Mouse (Mus musculus): Measurements from ENCODE around the gene Cd79b. TPM values are rescaled to one million over a fixed set of nuclear protein-coding genes. Genes with fewer than 3 reads are reported as not detected.
A peak's percentile ranks its signal among the peaks of the same experiment; 100 is the strongest.

Cd79b gene
- polyA plus RNA-seq, 1 experiment: 45.9 TPM

GRCm38 (mm10) chr11:106306758-106307157 is 7.8 kb downstream of the Cd79b start:
- Histone ChIP-seq H3K4me1 (ENCODE audit: control insufficient read depth, insufficient read depth, low read length) (no peaks in the 10 kb centered on the region), H3K4me3 (replicated peaks; ENCODE audit: extremely low read depth, low read depth, low read length) (no peak overlapping the region)
- 87% methylated on average over 9 of the region's 9 CpGs for WGBS
- DNase-seq: no peak
- TF ChIP-seq POLR2A (IDR thresholded peaks at IDR 0.05; ENCODE audit: borderline replicate concordance, extremely low read depth, low read depth, low read length) (no peak), CTCF (IDR thresholded peaks at IDR 0.05; ENCODE audit: insufficient read depth, low read length) (no peak)

- WGBS: 83% methylated on average over 3 of the region's 3 CpGs
- no peaks in the 10 kb centered on the region for H3K4me1 ChIP-seq (ENCODE audit: control insufficient read depth, insufficient read depth, low read length)
- TF ChIP-seq POLR2A (IDR thresholded peaks at IDR 0.05; ENCODE audit: borderline replicate concordance, extremely low read depth, low read depth, low read length): no peak
- no peak for TF ChIP-seq CTCF (IDR thresholded peaks at IDR 0.05; ENCODE audit: insufficient read depth, low read length)
Measured at GRCm38 (mm10) chr11:106306065-106306385, 8.5 kb downstream of the Cd79b start.

GRCm38 (mm10) chr11:106305348-106306064 is 9.1 kb downstream of the Cd79b start:
- TF ChIP-seq CTCF (IDR thresholded peaks at IDR 0.05; ENCODE audit: insufficient read depth, low read length): no peak
- no peak for TF ChIP-seq POLR2A (IDR thresholded peaks at IDR 0.05; ENCODE audit: borderline replicate concordance, extremely low read depth, low read depth, low read length)
- Histone ChIP-seq H3K4me1 (ENCODE audit: control insufficient read depth, insufficient read depth, low read length) (no peaks in the 10 kb centered on the region), H3K4me3 (replicated peaks; ENCODE audit: extremely low read depth, low read depth, low read length) (no peak overlapping the region)
- 67% methylated on average over 10 of the region's 10 CpGs for WGBS
- no peak for DNase-seq

More at GRCm38 (mm10) chr11:106306065-106306385, 8.5 kb downstream of the Cd79b start:
- no peak for DNase-seq
- no peak overlapping the region for H3K4me3 ChIP-seq (replicated peaks; ENCODE audit: extremely low read depth, low read depth, low read length)

GRCm38 (mm10) chr11:106302634-106303033 is 11.9 kb downstream of the Cd79b start:
- DNase-seq: peak; percentile 64
- H3K4me1 ChIP-seq (ENCODE audit: control insufficient read depth, insufficient read depth, low read length): no peaks in the 10 kb centered on the region
- no peak overlapping the region for H3K4me3 ChIP-seq (replicated peaks; ENCODE audit: extremely low read depth, low read depth, low read length)
- WGBS: 9% methylated on average over 2 of the region's 2 CpGs
- TF ChIP-seq CTCF (IDR thresholded peaks at IDR 0.05; ENCODE audit: insufficient read depth, low read length) (peak; percentile 91), POLR2A (IDR thresholded peaks at IDR 0.05; ENCODE audit: borderline replicate concordance, extremely low read depth, low read depth, low read length) (no peak)

GRCm38 (mm10) chr11:106301765-106302164 is 12.8 kb downstream of the Cd79b start, which contains the start of gene Gh:
Gene Gh (minus strand): TSS chr11:106301865.
- no peak within 1 kb of the TSS for H3K4me3 ChIP-seq (replicated peaks; ENCODE audit: extremely low read depth, low read depth, low read length)
- TF ChIP-seq POLR2A (IDR thresholded peaks at IDR 0.05; ENCODE audit: borderline replicate concordance, extremely low read depth, low read depth, low read length) (no peak), CTCF (IDR thresholded peaks at IDR 0.05; ENCODE audit: insufficient read depth, low read length) (no peak)
- no peaks in the 10 kb centered on the region for H3K4me1 ChIP-seq (ENCODE audit: control insufficient read depth, insufficient read depth, low read length)
- 71% methylated on average over 9 of the region's 9 CpGs for WGBS
- DNase-seq: no peak

GRCm38 (mm10) chr11:106291861-106292260 is 22.7 kb downstream of the Cd79b start:
- TF ChIP-seq POLR2A (IDR thresholded peaks at IDR 0.05; ENCODE audit: borderline replicate concordance, extremely low read depth, low read depth, low read length) (no peak), CTCF (IDR thresholded peaks at IDR 0.05; ENCODE audit: insufficient read depth, low read length) (0 out of 2 replicates have a peak, but pooled peaks have one; percentile 9)
- H3K4me3 ChIP-seq (replicated peaks; ENCODE audit: extremely low read depth, low read depth, low read length): no peak overlapping the region
- peak; percentile 42 for DNase-seq
- H3K4me1 ChIP-seq (ENCODE audit: control insufficient read depth, insufficient read depth, low read length): no peaks in the 10 kb centered on the region
- WGBS: 69% methylated on average over 2 of the region's 2 CpGs

GRCm38 (mm10) chr11:106290376-106290775 is 24.2 kb downstream of the Cd79b start:
- DNase-seq: no peak
- H3K4me1 ChIP-seq (ENCODE audit: control insufficient read depth, insufficient read depth, low read length): no peaks in the 10 kb centered on the region
- 89% methylated on average over 5 of the region's 5 CpGs for WGBS

GRCm38 (mm10) chr11:106289369-106289768 is 25.2 kb downstream of the Cd79b start:
- TF ChIP-seq CTCF (IDR thresholded peaks at IDR 0.05; ENCODE audit: insufficient read depth, low read length): peak; percentile 18; the same call in 1 of the 2 replicates
- no peak for TF ChIP-seq POLR2A (IDR thresholded peaks at IDR 0.05; ENCODE audit: borderline replicate concordance, extremely low read depth, low read depth, low read length)
- DNase-seq: no peak
- H3K4me1 ChIP-seq (ENCODE audit: control insufficient read depth, insufficient read depth, low read length): no peaks in the 10 kb centered on the region
- WGBS: 27% methylated on average over 8 of the region's 8 CpGs
- H3K4me3 ChIP-seq (replicated peaks; ENCODE audit: extremely low read depth, low read depth, low read length): no peak overlapping the region

More at GRCm38 (mm10) chr11:106290376-106290775, 24.2 kb downstream of the Cd79b start:
- no peak overlapping the region for H3K4me3 ChIP-seq (replicated peaks; ENCODE audit: extremely low read depth, low read depth, low read length)
- TF ChIP-seq CTCF (IDR thresholded peaks at IDR 0.05; ENCODE audit: insufficient read depth, low read length): no peak
- TF ChIP-seq POLR2A (IDR thresholded peaks at IDR 0.05; ENCODE audit: borderline replicate concordance, extremely low read depth, low read depth, low read length): no peak

GRCm38 (mm10) chr11:106286987-106287386 is 27.6 kb downstream of the Cd79b start:
- H3K4me1 ChIP-seq (ENCODE audit: control insufficient read depth, insufficient read depth, low read length): no peaks in the 10 kb centered on the region
- WGBS: 44% methylated on average over 11 of the region's 11 CpGs

GRCm38 (mm10) chr11:106286206-106286605 is 28.4 kb downstream of the Cd79b start:
- DNase-seq: no peak
- no peaks in the 10 kb centered on the region for H3K4me1 ChIP-seq (ENCODE audit: control insufficient read depth, insufficient read depth, low read length)
- WGBS: 89% methylated on average over 7 of the region's 7 CpGs
- TF ChIP-seq CTCF (IDR thresholded peaks at IDR 0.05; ENCODE audit: insufficient read depth, low read length) (no peak), POLR2A (IDR thresholded peaks at IDR 0.05; ENCODE audit: borderline replicate concordance, extremely low read depth, low read depth, low read length) (no peak)
- no peak overlapping the region for H3K4me3 ChIP-seq (replicated peaks; ENCODE audit: extremely low read depth, low read depth, low read length)

More at GRCm38 (mm10) chr11:106286987-106287386, 27.6 kb downstream of the Cd79b start:
- H3K4me3 ChIP-seq (replicated peaks; ENCODE audit: extremely low read depth, low read depth, low read length): no peak overlapping the region
- TF ChIP-seq CTCF (IDR thresholded peaks at IDR 0.05; ENCODE audit: insufficient read depth, low read length) (no peak), POLR2A (IDR thresholded peaks at IDR 0.05; ENCODE audit: borderline replicate concordance, extremely low read depth, low read depth, low read length) (no peak)
- DNase-seq: no peak

Measured in lung, adult 2 months (tissue).